Mouse (Mus musculus): Measurements from ENCODE around the gene Nupr1l.
A peak's percentile ranks its signal among the peaks of the same experiment; 100 is the strongest.
"Not testable (repeated sequence)": the region's sequence is repeated elsewhere in the genome, so short reads cannot be mapped to it uniquely, and the experiment has no call there.

Nupr1l gene

GRCm38 (mm10) chr5:129936941-129937340, 28.6 kb downstream of the Nupr1l start:
- Histone ChIP-seq H3K27me3 (ENCODE audit: control insufficient read depth, insufficient read depth, low read length, poor library complexity, severe bottlenecking) (no peaks in the 10 kb centered on the region), H3K36me3 (ENCODE audit: control insufficient read depth, insufficient read depth, low read length, poor library complexity, severe bottlenecking) (no peaks in the 10 kb centered on the region)
- DNase-seq (ENCODE audit: low read depth, low spot score), result no peak

- no peak for DNase-seq (ENCODE audit: low read depth, low spot score)
- Histone ChIP-seq H3K36me3 (ENCODE audit: control insufficient read depth, insufficient read depth, low read length, poor library complexity, severe bottlenecking) (no peaks in the 10 kb centered on the region), H3K27me3 (ENCODE audit: control insufficient read depth, insufficient read depth, low read length, poor library complexity, severe bottlenecking) (no peaks in the 10 kb centered on the region)
Measured at GRCm38 (mm10) chr5:129940281-129940680, 31.9 kb downstream of the Nupr1l start.

GRCm38 (mm10) chr5:129940736-129941494, 32.6 kb downstream of the Nupr1l start:
- Histone ChIP-seq H3K36me3 (ENCODE audit: control insufficient read depth, insufficient read depth, low read length, poor library complexity, severe bottlenecking) (no peaks in the 10 kb centered on the region), H3K27me3 (ENCODE audit: control insufficient read depth, insufficient read depth, low read length, poor library complexity, severe bottlenecking) (no peaks in the 10 kb centered on the region)
- no peak for DNase-seq (ENCODE audit: low read depth, low spot score)

GRCm38 (mm10) chr5:129941495-129942045, 33.2 kb downstream of the Nupr1l start, which contains the start of gene Vkorc1l1:
Vkorc1l1 (plus strand) TSS chr5:129941970.
- Histone ChIP-seq H3K27me3 (ENCODE audit: control insufficient read depth, insufficient read depth, low read length, poor library complexity, severe bottlenecking) (no peaks in the 10 kb centered on the region), H3K36me3 (ENCODE audit: control insufficient read depth, insufficient read depth, low read length, poor library complexity, severe bottlenecking) (no peaks in the 10 kb centered on the region)
- peak; percentile 100 for DNase-seq (ENCODE audit: low read depth, low spot score)

- H3K36me3 ChIP-seq (ENCODE audit: control insufficient read depth, insufficient read depth, low read length, poor library complexity, severe bottlenecking); H3K27me3 ChIP-seq (ENCODE audit: control insufficient read depth, insufficient read depth, low read length, poor library complexity, severe bottlenecking): not testable (repeated sequence)
- peak; percentile 34 for DNase-seq (ENCODE audit: low read depth, low spot score)
Measured at GRCm38 (mm10) chr5:129942073-129942939, 34.0 kb downstream of the Nupr1l start.

- H3K27me3 ChIP-seq (ENCODE audit: control insufficient read depth, insufficient read depth, low read length, poor library complexity, severe bottlenecking), result no peaks in the 10 kb centered on the region
- no peaks in the 10 kb centered on the region for H3K36me3 ChIP-seq (ENCODE audit: control insufficient read depth, insufficient read depth, low read length, poor library complexity, severe bottlenecking)
- DNase-seq (ENCODE audit: low read depth, low spot score), result no peak
Measured at GRCm38 (mm10) chr5:129943402-129943801, 35.1 kb downstream of the Nupr1l start.

GRCm38 (mm10) chr5:129947528-129948033, 39.2 kb downstream of the Nupr1l start:
- no peaks in the 10 kb centered on the region for H3K36me3 ChIP-seq (ENCODE audit: control insufficient read depth, insufficient read depth, low read length, poor library complexity, severe bottlenecking)
- no peaks in the 10 kb centered on the region for H3K27me3 ChIP-seq (ENCODE audit: control insufficient read depth, insufficient read depth, low read length, poor library complexity, severe bottlenecking)
- DNase-seq (ENCODE audit: low read depth, low spot score), result peak; percentile 18

GRCm38 (mm10) chr5:129952143-129952542, 43.8 kb downstream of the Nupr1l start:
- no peaks in the 10 kb centered on the region for H3K27me3 ChIP-seq (ENCODE audit: control insufficient read depth, insufficient read depth, low read length, poor library complexity, severe bottlenecking)
- H3K36me3 ChIP-seq (ENCODE audit: control insufficient read depth, insufficient read depth, low read length, poor library complexity, severe bottlenecking), result no peaks in the 10 kb centered on the region
- DNase-seq (ENCODE audit: low read depth, low spot score), result no peak

GRCm38 (mm10) chr5:129954473-129955254, 46.3 kb downstream of the Nupr1l start:
- no peaks in the 10 kb centered on the region for H3K36me3 ChIP-seq (ENCODE audit: control insufficient read depth, insufficient read depth, low read length, poor library complexity, severe bottlenecking)
- H3K27me3 ChIP-seq (ENCODE audit: control insufficient read depth, insufficient read depth, low read length, poor library complexity, severe bottlenecking), result no peaks in the 10 kb centered on the region
- no peak for DNase-seq (ENCODE audit: low read depth, low spot score)

- Histone ChIP-seq H3K36me3 (ENCODE audit: control insufficient read depth, insufficient read depth, low read length, poor library complexity, severe bottlenecking) (no peaks in the 10 kb centered on the region), H3K27me3 (ENCODE audit: control insufficient read depth, insufficient read depth, low read length, poor library complexity, severe bottlenecking) (no peaks in the 10 kb centered on the region)
- no peak for DNase-seq (ENCODE audit: low read depth, low spot score)
Measured at GRCm38 (mm10) chr5:129955792-129956191, 47.5 kb downstream of the Nupr1l start.

GRCm38 (mm10) chr5:129963224-129963623, 54.9 kb downstream of the Nupr1l start:
- Histone ChIP-seq H3K36me3 (ENCODE audit: control insufficient read depth, insufficient read depth, low read length, poor library complexity, severe bottlenecking) (no peaks in the 10 kb centered on the region), H3K27me3 (ENCODE audit: control insufficient read depth, insufficient read depth, low read length, poor library complexity, severe bottlenecking) (no peaks in the 10 kb centered on the region)
- DNase-seq (ENCODE audit: low read depth, low spot score), result no peak

All from splenic B cell, adult 2 months (primary cell).